Comparison of ENCODE assay signal across 10 mouse cellular contexts in the genomic region with DNA sequence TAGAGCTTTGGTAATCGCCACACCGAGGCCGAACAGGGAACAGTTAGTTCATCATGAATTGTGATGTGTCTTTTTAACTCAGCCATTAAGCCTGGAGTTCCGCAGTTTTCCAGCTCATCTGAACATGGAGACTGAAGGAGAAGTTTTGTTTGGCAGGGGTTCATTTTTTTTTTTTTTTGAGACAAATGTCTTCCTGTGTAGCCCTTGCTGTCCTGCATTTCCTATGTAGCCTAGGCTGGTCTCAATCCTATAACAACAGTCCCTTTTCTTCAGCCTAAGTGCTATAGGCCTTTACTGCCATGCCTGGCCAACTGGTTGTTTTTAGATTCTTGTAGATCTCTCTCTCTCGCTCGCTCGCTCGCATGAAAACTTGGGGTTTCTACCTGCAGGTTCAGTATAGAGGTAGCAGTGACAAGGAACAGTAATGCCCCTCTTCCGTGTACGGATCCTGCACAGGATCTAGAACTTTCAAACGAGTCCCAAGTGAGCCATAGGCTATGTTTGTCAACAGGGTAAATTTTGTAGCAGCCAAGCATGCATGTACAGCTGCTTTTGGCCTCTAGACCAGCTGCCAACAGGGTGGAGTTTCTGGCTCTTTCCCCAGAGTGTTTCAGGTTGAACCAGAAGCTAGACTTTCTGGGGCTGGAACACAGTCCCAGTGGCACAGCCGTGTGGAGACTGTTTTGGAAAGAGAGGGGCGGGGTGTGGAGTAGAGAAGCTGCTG.
DNase-seq lines count a peak whose midpoint lies in the region; ATAC-seq and TF ChIP-seq lines count a peak whose summit lies in the region.
"Had no signal": no experiment of that assay in that cellular context is flagged by ENCODE, and none has a peak within 500 bp of the region (broad histone marks: within the 10 kb centered on the region; RNA-seq: fewer than 3 reads in every experiment).

No protein-coding gene starts in this region.

- H3K4me1 ChIP-seq in embryonic fibroblast, embryonic 13.5 days (ENCODE audit: control insufficient read depth, insufficient read depth, low read length), result peaks cover 4% of the 10 kb centered on the region
- H3K4me1 ChIP-seq in limb, embryonic 14.5 days (ENCODE audit: control insufficient read depth, insufficient read depth, low read length), result peaks cover 57% of the 10 kb centered on the region
- peaks cover 28% of the 10 kb centered on the region for H3K4me1 ChIP-seq in hindbrain, embryonic 12.5 days

- H3K4me3 ChIP-seq in embryonic fibroblast, embryonic 13.5 days (ENCODE audit: insufficient read depth, low read length), result no peak overlapping the region
- H3K4me3 ChIP-seq in limb, embryonic 14.5 days (replicated peaks; ENCODE audit: low read length), result no peak overlapping the region
- no peak overlapping the region for H3K4me3 ChIP-seq in left cerebral cortex, adult 2 months
- H3K4me3 ChIP-seq in hindbrain, embryonic 12.5 days, result no peak overlapping the region
- H3K4me3 ChIP-seq: midbrain, embryonic 12.5 days had no signal

- H3K9ac ChIP-seq in limb, embryonic 14.5 days (ENCODE audit: low read depth, low read length, severe bottlenecking), result no peak overlapping the region
- H3K9ac ChIP-seq in hindbrain, embryonic 12.5 days, result no peak overlapping the region
- H3K9ac ChIP-seq: midbrain, embryonic 12.5 days had no signal

- H3K4me2 ChIP-seq in limb, embryonic 14.5 days (replicated peaks; ENCODE audit: low read depth, low read length, severe bottlenecking), result no peak overlapping the region
- no peak overlapping the region for H3K4me2 ChIP-seq in hindbrain, embryonic 12.5 days (replicated peaks)
- H3K4me2 ChIP-seq: midbrain, embryonic 12.5 days had no signal

- no peaks in the 10 kb centered on the region for H3K9me3 ChIP-seq in limb, embryonic 14.5 days (ENCODE audit: control insufficient read depth, low read length)
- no peaks in the 10 kb centered on the region for H3K9me3 ChIP-seq in hindbrain, embryonic 12.5 days (replicated peaks)
- H3K9me3 ChIP-seq: G1E; midbrain, embryonic 12.5 days had no signal

- TF ChIP-seq POLR2A in embryonic fibroblast, embryonic 13.5 days (IDR thresholded peaks at IDR 0.05; ENCODE audit: low read depth, low read length), result no peak
- no peak for TF ChIP-seq POLR2A in limb, embryonic 14.5 days (IDR thresholded peaks at IDR 0.05; ENCODE audit: borderline replicate concordance, extremely low read depth, insufficient read depth, insufficient read length)

- TF ChIP-seq CTCF in embryonic fibroblast, embryonic 13.5 days (IDR thresholded peaks at IDR 0.05; ENCODE audit: borderline replicate concordance, insufficient read depth, low read length), result no peak
- no peak for TF ChIP-seq CTCF in left cerebral cortex, adult 2 months (IDR thresholded peaks at IDR 0.05)

- H3K27me3 ChIP-seq in limb, embryonic 14.5 days (ENCODE audit: control insufficient read depth, insufficient read depth, low read length), result no peaks in the 10 kb centered on the region
- H3K27me3 ChIP-seq in hindbrain, embryonic 12.5 days, result no peaks in the 10 kb centered on the region
- H3K27me3 ChIP-seq: midbrain, embryonic 12.5 days had no signal

- WGBS in limb, embryonic 14.5 days, result 75% methylated on average over 13 of the region's 13 CpGs
- WGBS in hindbrain, embryonic 12.5 days, result 90% methylated on average over 13 of the region's 13 CpGs

- intact Hi-C loops in heart, postnatal 25 days (cut with DNase I), result no loop called here
- intact Hi-C loops in left cerebral cortex, adult 2 months (cut with DNase I), result no loop called here

- peaks cover 8% of the 10 kb centered on the region; the same call in 1 of the 2 replicates for H3K36me3 ChIP-seq in limb, embryonic 14.5 days (ENCODE audit: control insufficient read depth, insufficient read depth, low read length)
- H3K36me3 ChIP-seq in hindbrain, embryonic 12.5 days, result no peaks in the 10 kb centered on the region
- H3K36me3 ChIP-seq: G1E; midbrain, embryonic 12.5 days had no signal

- peak; percentile 27 for DNase-seq in MN1 (ENCODE audit: low spot score)
- peak; percentile 48 for DNase-seq in heart, postnatal 25 days (ENCODE audit: low spot score)
- DNase-seq in limb, embryonic 14.5 days (ENCODE audit: low spot score), result peak; percentile 76
- DNase-seq in layer of hippocampus, postnatal 10 days (ENCODE audit: low spot score in 2 of 2), result no peak
- DNase-seq in embryo, embryonic 10.5 days (ENCODE audit: low spot score), result no peak
- no peak for DNase-seq in left cerebral cortex, adult 2 months (ENCODE audit: extremely low spot score in 1 of 2, low spot score in 2 of 2)

- 0 out of 2 replicates have a peak, but pooled peaks have one; percentile 27 for ATAC-seq in limb, embryonic 14.5 days (ENCODE audit: low FRiP score, low read depth)
- ATAC-seq in hindbrain, embryonic 12.5 days (ENCODE audit: low FRiP score), result no peak

- H3K27ac ChIP-seq in embryonic fibroblast, embryonic 13.5 days (ENCODE audit: insufficient read depth, low read length), result peak overlapping the region; percentile 35
- H3K27ac ChIP-seq in limb, embryonic 14.5 days (replicated peaks; ENCODE audit: low read depth, low read length), result no peak overlapping the region
- no peak overlapping the region for H3K27ac ChIP-seq in left cerebral cortex, adult 2 months
- no peak overlapping the region for H3K27ac ChIP-seq in hindbrain, embryonic 12.5 days
- H3K27ac ChIP-seq: midbrain, embryonic 12.5 days had no signal

Comparison
In these comparisons a context has a peak if more than half of its experiments do, and no peak if none do; other contexts are left out.
1. DNase-seq: peak in MN1 (single experiment), heart, postnatal 25 days (single experiment) and limb, embryonic 14.5 days (single experiment); none in layer of hippocampus, postnatal 10 days (0 of 2), embryo, embryonic 10.5 days (single experiment) and left cerebral cortex, adult 2 months (0 of 2).